Mouse (Mus musculus) CD4-positive, CD25-positive, alpha-beta regulatory T cell, adult 4 months (primary cell): ENCODE measurements around the gene Vamp3. TPM values are rescaled to one million over a fixed set of nuclear protein-coding genes. Genes with fewer than 3 reads are reported as not detected.
"Not testable (repeated sequence)": the region's sequence is repeated elsewhere in the genome, so short reads cannot be mapped to it uniquely, and the experiment has no call there.

Experiments used
- ATAC-seq: one replicate; pipeline ENCODE4 v1.8.0; 2017
- polyA plus RNA-seq, 2 experiments: library from polyadenylated mRNA; unstranded; fragments of 100-300 nt; shearing (Covaris generic); gene quantifications; one replicate each; pipeline ENCODE4 v1.2.1; 2017

Gene Vamp3
- polyA plus RNA-seq, 2 experiments from 2014 or later, result 41.7 to 53.2 TPM

DNA sequence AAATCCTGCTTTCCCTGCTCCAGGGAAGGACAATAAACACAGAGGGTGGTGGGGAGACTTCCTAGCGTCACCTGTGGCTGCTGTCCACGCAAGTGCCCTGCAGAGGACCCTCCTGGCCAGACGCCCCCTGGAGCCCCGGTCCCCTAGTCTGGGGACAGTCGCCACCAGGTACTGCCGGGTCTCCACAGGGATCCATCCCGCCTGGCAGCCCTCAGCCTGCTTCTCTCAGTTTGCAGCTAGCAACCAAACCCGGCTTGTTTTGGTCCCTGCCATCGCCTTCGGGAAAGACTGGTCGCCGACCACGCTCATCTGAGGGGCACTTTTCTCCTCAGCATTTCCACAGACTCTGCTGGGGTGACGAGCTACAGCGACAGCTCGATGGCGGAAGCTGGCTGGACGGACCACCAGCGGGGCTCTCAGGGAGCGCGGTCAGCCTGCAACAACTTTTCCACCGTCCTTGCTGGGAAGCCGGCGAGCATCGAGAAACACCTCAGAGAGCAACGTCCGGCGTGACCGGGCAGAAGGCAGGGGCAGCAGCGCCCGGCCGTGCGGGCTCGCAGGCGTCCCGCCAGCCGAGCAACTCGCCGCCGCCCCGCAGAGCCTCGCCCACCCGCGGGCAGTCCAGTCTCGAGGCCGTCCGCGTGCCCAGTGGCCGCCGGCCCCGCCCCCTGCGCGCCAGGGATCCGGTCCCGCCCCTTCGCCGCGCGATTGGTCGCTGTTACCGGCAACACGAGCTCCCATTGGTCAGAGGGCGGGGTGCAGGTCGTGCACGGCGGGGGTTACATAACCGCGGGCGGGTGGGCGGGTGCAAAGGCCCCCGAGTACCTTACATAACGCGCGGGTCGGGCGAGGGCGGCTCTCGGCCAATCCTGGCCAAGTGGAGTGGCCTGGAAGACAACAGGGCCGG is 13.5 kb downstream of the Vamp3 start, which contains the start of gene Per3:
Per3 (minus strand) TSS at position 629 of the 907 bp plus-strand sequence.
- ATAC-seq, result peak; percentile 83

DNA sequence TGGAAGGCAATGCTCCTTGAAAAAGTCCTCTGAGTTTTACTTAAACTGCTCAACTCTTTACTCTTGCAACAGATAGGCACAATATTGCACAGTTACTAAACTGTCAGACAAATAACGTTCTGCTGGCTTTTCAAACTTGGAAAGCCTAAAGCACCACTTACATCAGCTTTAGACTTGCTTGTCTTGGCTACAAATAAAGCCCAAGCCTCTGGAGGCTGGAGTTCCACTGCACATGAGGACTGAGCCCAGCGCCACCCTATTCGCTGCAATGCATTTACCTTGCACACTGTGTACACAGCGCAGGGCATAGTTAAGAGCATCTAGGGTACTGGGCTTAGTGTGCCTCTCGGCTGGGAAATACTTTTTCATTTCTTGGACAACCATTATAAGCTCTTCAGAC is 14.5 kb downstream of the Vamp3 start:
- no peak for ATAC-seq

DNA sequence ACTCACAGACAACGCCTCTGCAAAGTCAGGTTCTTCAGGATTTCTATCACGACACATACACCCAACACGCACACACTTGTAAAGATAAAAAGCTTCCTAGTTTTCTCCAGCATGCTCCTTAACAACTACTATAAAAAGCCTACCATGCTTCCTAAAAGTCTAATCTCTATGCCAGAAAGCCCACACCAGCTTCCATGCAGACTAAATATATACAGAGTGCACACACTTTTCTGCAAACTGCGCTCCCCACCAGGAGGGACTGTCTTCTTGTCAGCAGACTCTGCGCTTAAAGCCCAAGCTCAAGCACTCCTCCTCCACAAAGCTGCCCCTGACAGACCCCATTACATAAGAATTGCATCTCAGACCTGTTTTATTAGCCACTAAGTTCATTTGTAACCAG is 16.3 kb downstream of the Vamp3 start:
- ATAC-seq, result no peak

DNA sequence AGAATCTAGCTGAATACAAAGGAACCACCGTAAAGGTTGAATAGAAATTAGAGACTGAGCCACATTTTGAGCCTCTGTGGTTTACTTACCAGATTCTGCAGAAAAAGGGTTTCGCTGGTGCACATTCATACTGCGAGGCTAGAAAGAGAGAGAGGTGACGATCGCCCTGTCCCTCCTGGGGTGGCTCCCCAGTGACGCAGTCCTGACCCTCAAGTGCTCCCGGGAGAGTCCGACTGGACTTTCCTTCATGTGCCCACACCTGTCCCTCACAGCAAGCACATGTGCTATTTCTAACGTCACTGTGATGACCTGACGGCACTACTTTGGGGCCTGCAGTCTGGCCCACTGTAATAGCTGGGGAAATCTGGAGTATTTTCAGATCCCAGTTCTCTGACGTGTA is 20.0 kb downstream of the Vamp3 start:
- no peak for ATAC-seq

DNA sequence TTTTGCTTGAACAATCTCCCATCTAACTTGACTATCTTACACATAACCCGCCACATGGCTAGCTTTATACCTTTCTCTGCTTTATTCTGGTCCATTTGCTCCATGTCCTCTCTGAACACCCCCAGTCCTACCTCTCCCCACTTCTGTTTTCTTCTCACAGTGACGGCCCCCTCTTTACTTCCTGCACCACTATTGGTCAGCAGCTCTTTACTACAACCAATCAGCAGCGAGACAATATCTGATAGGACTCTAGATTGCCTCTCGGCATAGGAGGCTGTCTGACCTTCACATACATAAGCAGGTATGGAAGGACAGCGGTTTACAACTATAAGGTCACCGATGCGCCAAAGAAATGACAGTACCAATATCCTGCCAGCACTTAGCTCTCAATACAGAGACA is 21.2 kb downstream of the Vamp3 start:
- no peak for ATAC-seq

DNA sequence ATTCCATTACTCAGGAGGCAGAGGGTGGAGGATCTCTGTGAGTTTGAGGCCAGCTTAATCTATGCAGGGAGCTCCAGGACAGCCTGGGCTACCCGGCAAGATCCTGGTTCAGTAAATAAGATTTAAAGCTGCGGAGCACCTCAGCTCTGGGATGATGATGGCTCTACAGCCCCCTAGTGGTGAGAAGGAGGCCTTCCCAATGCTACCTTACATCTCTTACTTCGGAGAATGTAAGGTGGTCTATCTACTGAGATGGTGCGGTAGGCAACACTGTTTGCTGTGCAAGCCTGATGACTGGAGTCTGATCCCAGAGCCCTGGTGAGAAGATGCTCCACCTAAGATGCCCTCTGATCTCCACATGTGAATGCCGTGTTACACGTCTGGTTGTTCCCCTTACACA is 30.8 kb downstream of the Vamp3 start:
- no peak for ATAC-seq

DNA sequence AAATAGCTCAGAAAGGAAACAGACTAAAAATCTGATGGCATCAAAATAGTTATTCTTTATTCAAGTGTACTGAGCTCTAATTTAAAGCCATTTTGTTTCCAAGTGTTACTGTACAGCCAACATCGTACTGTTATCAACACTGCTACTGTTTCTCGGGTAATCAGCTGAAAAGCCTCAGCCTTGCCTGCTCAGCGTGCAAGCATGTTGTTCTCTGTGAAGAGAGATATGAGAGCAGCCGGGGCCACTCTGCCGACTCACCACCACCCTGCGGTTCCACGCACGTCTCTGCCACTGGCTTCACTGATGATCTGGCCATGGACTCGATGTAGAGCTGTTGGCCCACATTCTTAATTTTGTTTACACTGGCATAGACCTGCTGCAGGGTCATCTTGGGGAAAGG is 33.6 kb downstream of the Vamp3 start:
- no peak for ATAC-seq

DNA sequence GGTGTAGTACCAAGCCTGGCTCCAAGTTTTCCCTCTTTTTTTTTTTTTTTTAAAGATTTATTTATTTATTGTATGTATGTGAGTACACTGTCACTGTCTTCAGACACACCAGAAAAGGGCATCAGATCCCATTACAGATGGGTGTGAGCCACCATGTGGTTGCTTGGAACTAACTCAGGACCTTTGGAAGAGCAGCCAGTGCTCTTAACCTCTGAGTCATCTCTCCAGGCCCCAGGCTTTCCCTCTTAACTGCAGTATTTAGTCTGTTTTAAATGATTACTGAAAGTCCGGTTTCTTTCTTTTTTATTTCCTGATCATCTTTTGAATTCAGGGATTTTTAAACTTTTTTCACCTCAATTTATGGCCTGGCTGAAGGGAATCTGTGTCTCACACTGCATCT is 40.4 kb downstream of the Vamp3 start:
- ATAC-seq, result not testable (repeated sequence)

DNA sequence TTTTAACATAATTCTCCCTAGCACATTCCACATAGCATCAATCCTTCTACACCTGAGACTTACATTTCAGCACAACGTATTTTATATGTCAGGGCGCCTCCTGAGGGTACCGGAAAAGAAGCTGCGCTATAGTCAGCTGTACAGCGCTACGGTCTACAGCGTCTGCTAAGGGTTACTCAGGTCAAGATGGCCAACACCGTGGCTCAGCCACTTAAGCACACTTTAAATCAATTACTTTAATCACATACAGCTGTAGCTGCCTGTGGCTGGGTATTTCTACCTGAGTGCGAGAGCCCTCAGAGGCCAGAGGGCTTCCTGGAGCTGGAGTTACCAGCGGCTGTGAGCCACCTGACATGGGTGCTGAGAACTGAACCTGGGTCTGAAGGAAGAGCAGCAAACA is 41.8 kb downstream of the Vamp3 start:
- ATAC-seq, result no peak

DNA sequence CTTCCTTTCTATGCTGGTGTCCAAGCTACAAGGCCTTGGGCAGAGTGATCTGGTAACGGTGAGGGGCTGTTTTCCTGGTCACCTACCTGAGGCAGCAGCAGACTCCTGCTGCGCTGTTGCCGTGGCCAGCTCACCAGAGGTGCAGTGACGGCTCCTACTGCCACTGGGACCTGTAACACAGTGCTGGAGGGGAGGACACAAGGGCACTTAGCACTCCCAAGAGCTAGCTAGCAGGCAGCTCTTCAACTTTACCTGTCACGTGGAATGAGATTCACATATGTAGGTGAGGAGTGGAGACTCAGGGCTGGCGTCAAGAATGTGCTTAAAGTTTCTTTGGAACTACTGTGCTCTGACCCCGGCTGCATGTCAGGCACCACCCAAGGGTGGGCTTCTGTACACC is 47.4 kb downstream of the Vamp3 start:
- ATAC-seq, result no peak

DNA sequence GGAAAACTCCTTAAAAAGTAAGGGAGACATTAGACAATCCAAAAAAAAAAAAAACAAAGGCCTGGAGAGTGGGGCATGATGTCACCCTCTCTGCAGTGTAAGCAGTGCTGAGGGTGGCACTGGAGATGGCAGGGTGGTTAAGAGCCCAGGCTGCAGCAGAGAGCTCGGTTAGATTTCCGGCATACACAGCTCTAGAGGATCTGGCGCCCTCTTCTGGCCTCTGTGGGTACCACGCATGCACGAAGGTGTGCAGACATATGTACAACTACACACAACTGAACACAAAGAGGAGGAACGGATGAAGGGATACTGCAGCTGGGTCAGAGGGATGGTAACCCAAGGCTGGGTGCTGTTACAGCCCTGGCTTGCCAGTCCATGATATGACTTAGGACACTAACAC is 50.8 kb downstream of the Vamp3 start:
- no peak for ATAC-seq

DNA sequence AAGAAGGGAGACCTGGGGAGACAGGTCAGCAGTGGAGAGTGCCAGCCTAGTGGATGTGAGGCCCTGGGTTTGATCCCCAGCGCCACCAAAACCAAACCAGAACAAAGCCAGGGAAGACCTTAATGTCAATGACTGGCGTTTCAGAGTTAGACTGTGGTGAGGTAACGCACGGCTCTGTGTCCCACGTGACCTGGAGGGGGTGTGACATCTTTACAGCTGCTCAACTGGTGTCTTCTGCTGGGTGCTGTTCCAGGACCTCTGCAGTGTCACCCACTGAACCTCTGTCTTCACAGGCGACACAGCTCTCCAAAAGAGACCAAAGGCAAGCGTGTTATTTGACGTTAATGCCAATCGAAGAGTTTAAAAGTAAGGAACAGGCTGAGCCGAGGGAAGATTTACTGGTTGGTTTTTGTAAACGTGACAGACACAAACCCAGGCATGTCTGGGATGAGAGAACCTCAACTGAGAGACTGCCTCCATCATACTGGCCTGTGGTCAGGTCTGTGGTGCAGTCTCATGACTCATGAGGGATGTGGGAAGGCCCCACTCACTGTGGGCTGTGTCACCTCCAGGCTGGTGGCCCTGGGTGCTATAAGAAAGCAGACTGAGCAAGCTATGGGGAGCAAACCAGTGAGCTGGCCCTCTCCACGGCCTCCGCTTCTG is 52.0 kb downstream of the Vamp3 start:
- peak; percentile 69 for ATAC-seq

DNA sequence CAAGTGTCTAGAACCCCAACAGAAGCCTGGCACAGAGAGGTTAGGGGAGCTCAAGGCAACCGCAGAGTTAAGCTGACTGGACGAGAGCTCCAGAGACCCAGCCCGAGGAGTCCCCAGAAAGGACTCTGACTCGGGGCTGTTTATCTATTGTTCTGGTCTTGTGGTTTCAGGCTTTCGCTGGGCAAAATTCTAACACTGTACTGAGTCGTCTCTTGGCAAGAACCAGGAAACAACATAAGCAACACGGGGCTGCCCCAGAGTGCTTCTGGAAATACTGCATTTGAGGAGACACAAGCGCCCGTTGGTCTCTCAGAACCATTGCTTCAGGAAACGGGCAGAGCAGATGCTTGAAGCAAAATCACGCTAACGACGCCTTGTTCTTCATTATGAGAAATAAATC is 56.4 kb downstream of the Vamp3 start:
- no peak for ATAC-seq

DNA sequence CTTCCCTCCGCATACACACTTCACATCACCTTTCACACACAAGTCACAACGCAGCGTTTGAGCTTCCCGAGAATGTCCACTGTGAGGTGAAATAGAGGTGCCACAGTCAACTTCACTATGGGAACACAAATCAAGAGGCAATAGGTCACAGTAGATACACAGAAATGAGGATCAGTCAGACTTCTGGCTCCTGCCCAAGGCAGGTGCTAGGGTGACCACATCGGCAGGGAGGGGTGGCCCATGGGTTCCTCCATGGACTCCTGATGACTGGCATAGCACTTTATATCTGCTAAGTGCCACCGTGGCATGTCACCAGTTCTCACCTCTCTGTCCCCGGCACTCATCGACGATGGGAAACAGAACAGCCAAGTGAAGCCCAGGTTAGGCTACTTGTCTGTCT is 59.1 kb downstream of the Vamp3 start:
- ATAC-seq, result no peak

Other genes with a start within 250 kb of the Vamp3 start
- gene Errfi1, start 204.0 kb downstream of the Vamp3 start, polyA plus RNA-seq, result 1 to 10 TPM; 1.4 to 2.7 TPM
- 100 to 1,000 TPM; 550 to 588 TPM for gene Park7, start 143.5 kb downstream of the Vamp3 start, polyA plus RNA-seq
- 100 to 1,000 TPM; 209 to 263 TPM for gene Tnfrsf9, start 143.4 kb downstream of the Vamp3 start, polyA plus RNA-seq
- gene Uts2, start 60.9 kb downstream of the Vamp3 start, polyA plus RNA-seq, result not detected
- 1 to 10 TPM; 4.7 to 5.2 TPM for gene Per3, start 13.3 kb downstream of the Vamp3 start, polyA plus RNA-seq
- gene Gm13090, start 31.6 kb upstream of the Vamp3 start, polyA plus RNA-seq, result not detected